Mouse (Mus musculus): ENCODE measurements at regions not wholly inside any gene's neighbourhood (a gene's known extent, or its start where the extent isn't known, plus 50 kb on each side); places are given as distances from the start of the nearest gene placed in this dataset.
A peak's percentile ranks its signal among the peaks of the same experiment; 100 is the strongest.

DNA sequence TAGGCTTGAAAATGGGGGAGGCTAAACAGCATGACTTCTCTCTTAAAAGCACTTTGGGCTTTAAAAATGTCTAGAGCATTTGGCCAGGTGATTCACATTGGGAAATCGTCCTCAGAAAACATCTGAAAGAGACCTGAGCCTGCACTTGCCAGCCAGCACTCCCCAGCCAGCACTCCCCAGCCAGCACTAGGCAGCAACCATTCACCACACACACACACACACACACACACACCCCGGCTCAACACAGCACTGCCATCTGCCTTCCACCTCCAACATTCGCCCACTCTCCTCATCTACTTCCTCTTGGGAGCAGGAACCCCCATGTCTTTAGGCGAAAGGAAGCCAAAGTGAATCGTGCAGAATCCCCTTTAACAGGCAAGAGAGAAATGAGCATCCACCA, 85.4 kb downstream of the Atp23 start:
- peak; percentile 87 for DNase-seq (ENCODE audit: low read depth, low spot score)

DNA sequence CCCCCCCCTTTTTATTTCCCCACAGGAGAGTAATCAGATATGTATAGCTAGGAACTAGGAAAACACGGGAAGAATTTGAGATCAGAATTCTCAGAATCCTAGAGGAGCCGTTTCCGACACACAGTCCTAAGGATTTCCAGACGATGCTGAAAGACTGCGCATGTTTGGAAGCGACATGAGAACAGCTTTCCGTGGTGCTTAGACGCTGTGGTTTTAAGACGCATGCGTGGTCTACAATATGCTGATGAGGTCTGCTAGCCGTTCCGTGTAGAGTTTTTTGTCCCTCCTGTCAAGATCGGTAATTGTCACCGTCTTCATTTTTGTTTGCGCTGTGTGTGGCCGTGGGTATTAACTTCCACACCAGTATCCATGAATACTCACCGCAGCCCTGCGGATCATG, 86.2 kb downstream of the Atp23 start:
- DNase-seq (ENCODE audit: low read depth, low spot score): peak; percentile 66

DNA sequence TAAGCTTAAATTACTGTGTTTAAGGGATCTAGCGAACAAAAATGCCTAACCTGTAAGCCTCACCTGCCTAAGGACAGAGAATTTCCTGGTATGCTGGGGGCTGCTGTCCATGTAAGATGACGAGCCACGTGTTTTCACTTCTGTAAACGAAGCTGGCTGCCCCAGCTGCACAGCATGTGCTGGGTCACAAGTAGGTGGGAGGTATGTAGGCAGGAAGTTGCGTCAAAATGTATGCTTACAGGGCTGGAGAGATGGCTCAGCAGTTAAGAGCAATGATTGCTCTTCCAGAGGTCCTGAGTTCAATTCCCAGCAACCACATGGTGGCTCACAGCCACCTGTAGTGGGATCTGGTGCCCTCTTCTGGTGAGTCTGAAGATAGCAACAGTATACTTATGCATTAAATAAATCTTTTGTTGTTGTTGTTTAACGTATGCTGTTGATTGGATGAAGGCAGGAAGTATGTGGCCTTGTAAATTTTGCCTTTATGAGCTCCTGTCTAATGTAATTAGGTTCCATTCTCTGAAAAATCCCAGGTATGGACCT, 88.0 kb downstream of the Atp23 start:
- DNase-seq (ENCODE audit: low read depth, low spot score): no peak

DNA sequence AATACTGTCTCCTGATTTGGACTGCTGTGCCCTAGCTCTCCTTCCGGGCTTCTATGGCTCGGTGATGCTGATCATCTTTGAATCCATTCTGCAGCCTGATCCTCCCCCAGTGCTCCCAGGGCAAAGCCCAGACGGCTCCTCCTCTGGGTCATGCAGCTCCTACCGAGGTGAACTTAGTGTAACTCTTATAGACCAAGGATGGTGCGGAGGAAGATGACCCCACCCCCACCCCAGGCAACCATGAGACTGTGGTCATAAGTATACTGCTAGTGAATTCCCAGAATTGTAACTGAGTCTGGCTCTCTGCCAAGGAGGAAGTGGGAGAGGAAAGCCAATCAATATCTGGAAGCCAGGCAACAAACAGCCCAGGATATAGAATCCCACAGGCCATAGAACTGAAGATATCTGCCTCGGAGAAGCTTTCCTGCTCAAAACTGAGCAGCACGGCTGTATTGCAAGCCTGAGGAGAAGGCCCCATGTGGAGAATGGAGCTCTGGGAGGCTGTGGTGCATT, 88.9 kb downstream of the Atp23 start:
- no peak for DNase-seq (ENCODE audit: low read depth, low spot score)

DNA sequence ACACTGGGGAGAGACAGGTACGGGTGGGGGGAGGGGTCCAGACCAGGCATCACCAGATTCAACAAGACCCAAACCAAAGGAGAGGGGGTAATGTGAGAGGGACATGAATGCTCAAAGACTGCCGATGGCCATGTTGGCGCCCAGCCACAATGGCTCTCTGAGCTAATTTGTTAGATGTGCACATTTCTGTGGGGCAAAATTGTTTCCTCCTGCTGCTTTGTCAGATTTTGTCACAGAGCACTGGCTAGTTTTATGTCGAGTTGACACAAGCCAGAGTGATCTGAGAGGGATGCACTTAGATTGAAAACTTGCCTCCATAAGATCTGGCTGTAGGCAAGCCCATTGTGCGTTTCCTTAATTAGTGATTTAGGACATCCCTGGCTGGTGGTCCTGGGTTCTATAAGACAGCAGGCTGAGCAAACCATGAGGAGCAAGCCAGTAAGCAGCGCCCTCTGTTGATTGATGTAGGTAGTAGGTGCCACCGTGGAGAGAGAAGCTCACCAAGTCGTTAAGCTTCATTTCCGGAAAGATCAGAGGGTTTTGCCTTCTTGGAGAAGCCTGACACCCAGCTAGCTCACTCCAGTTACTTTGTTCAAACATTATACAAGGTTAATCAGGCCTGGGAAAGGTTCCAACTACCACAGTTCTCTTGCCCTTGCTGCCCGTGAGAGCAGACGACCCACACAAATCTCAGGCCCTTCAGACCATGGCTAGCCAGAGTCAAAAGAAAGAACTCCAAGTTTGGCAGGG, 90.6 kb downstream of the Atp23 start:
- no peak for DNase-seq (ENCODE audit: low read depth, low spot score)

DNA sequence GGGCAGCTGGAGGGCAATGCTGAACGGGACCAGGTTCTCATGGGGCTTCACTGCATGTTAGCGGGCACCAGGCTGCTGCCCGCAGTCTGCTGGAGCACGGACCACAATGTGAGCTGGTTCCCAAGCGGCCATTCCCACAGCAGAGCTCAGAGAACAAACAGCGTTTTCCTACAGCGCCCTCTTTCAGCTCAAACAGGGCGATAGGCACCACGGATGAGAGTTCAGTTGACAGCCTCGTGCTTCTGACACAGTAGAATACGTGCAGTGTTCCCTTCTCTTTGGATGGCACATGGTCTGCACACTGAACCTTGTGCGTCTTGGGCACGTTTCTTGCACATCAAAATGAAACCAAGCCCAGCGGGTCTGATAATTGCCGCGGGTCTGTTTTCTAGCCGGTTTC, 91.6 kb downstream of the Atp23 start:
- peak; percentile 81 for DNase-seq (ENCODE audit: low read depth, low spot score)

DNA sequence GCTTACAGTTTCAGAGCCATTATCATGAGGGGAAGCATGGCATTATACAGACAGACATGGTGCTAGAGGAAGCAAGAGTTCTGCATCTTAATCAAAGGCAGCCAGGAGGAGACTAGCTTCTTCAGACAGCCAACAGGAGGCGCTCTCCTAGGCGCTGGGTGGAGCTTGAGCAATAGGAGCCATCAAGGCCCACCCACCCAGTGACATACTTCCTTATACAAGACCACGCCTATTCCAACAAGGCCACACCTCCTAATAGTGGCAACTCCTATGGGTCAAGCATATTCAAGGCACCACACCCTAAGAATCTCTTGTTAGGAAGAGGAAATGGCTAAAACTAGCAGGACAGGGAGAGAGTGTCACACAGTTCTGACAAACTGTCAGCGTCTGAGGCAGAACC, 94.3 kb downstream of the Atp23 start:
- DNase-seq (ENCODE audit: low read depth, low spot score): no peak

DNA sequence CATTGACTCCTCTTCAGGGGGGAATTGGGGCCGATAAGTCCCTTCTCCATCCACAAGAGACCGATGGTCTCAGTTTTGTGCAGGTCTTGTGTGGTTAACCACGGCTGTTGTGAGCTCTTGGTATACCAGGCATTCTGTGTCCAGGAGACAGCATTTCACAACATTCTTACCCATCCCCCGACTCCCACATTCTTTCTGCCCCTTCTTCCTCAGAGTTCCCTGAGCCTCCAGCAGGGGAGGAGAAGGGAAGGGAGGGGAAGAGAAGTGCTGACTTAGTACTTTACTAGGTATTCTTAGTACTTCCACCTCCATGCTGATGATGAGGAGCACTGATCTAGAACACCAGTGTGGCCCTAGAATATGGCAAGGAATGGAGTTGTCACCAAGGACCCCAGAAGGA, 98.4 kb downstream of the Atp23 start:
- no peak for DNase-seq (ENCODE audit: low read depth, low spot score)

DNA sequence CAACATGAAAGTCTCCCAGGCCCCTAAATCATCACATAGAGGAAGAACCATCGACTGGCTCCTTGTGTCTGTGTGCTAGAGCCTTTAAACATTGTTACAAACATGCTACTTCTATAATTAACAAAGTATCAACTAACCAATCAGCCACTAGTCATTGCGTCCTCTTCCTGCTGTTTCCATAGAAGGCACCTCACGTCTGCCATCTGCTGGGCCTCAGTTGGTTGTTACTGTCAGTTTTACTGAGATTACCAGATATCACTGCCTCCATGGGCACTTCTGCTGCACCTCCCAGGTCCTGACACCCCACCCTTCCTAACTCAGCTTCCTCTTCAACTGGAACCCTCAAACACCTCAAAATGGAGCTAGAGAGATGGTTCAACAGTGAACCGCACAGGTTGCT, 101.8 kb downstream of the Atp23 start:
- peak; percentile 14 for DNase-seq (ENCODE audit: low read depth, low spot score)

DNA sequence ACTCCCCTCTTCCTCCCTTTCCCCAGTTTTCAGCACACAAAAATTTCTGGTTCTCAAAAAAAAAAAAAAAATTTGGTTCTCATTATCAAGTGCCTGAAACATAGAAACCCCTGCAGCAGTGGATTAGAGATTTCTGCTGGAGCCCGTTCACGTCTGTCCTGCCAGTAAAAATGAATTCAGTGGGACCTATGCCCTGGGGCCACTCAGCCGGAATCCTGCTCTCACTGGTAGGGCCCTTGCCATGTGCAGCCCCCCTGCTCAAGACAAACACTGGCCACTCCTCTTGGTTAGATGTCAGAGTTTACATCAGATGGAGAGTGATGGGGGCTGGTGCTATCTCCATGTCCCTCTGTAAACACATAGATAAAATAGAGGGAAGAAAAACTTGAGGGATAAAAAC, 108.0 kb downstream of the Atp23 start:
- no peak for DNase-seq (ENCODE audit: low read depth, low spot score)

DNA sequence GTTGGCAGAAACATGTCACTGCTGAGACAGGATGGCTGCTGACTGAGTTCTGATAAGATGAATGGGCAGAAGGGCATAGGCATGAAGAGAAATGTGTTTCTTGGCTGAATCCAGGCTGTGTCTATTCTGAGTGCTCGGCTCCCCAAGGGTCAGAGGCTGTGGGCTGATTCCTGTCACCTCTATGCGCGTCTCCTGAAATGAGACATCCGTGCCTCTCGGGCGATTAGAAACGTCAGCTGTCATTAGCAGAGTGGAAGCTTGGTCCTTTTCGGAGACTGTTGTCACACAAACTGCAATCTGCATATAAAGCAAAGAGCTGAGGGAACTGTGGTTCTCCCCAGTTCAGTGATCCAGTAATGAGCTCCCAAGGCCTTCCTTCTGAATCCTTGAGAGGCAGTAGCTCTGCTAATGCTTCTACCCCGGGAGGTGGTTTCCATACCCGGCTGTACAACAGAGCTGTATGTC, 108.8 kb downstream of the Atp23 start:
- no peak for DNase-seq (ENCODE audit: low read depth, low spot score)

DNA sequence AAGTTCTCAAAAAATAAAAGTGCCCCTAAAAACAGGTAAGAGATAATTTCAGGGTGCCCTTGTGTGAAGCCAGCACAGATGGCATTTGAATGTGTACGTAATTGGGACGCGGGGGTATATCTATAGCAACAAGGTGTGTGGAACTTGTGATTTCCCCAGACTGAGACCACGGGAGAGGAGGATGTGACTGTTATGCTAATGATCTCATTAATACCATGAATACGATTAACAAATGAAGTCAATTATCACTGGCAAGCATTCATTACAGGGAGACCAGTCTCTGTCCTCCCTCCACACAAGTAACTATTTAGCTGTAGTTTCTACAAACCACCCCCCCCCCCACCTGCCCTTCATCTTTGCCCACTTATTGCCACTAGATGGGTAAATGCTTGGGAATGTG, 112.9 kb downstream of the Atp23 start:
- DNase-seq (ENCODE audit: low read depth, low spot score): no peak

DNA sequence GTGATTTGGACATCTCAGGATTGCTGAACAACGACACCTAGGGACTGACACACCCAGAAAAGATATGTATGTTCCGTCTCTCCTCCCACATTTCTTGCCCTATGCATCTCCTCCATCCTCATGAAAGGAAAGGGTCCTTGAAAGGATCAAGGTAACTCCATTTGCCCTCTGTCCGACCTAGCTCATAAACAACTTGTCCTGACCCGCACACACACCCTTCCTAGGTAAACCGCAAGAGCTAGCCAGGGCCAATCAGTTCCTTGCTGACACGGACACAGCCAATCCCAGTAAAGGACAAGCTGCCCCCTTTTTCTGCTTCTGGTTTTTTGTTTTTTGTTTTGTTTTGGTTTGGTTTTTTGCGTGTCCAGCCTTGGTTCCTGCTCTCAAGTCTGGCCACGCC, 118.0 kb downstream of the Atp23 start:
- DNase-seq (ENCODE audit: low read depth, low spot score): no peak

DNA sequence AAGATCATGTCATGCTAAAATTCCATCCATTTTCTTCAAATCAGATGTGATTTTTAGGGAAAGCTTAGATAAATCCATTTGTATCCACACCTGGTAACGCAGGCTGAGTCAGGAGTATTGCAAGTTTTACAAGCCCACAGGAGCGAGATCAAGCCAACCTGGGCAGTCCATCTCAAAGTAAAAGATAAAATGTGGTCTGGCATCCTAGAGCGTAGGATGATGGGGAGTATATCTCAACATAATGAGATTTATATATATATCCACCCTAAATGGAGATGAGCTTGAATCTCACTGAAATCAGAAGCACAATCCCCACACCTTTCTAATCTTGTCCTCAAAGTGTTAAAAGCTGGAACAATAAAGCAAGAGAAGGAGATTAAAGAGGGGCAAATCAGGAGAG, 124.6 kb downstream of the Atp23 start:
- DNase-seq (ENCODE audit: low read depth, low spot score): peak; percentile 25

DNA sequence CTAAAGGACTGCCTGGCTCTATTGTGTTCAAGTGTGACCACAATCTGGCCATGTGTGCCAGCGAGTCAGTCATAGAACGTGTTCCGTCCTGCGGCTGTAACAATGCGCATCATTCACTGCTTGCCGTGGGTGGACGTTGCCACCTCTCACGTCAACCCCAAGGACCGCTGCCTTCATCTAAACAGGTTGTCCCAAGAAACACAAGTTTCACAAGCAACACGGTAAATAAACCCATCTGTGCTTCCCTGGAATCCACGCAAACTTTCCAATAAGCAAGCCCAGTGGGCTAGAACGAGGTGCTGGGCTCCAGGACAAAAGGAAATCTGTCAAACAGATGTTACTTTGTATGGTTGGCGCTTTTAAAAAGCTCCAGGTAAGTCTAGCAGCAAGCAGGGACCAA, 125.2 kb downstream of the Atp23 start:
- no peak for DNase-seq (ENCODE audit: low read depth, low spot score)

DNA sequence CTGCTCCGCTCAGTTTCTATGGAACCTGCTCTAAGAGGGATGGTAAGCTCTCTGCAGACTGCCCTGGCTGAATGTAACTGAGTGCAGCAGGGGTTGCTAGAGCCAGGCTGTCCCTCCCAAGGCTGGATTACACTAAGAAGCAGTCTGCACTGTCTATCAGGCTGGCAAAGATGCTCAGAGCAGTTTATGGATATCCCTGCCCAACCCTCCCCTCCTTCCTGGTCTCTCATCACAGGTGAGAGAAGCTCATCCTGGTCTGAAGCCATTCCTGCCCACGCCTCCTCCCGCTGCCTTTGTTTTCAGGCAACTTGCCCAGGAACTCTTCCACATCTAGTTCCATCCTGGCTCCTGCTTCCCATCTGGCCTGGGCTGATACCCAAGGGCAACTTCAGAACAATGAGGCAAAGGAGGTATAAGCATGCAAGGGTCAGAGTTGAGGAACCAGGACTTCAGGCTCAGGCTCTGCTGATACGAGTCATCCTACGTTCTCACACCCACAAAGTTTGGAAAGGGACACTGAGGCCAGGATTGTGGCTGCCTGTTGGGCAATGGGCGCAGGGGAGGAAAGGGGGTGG, 130.6 kb downstream of the Atp23 start:
- DNase-seq (ENCODE audit: low read depth, low spot score): peak; percentile 22

DNA sequence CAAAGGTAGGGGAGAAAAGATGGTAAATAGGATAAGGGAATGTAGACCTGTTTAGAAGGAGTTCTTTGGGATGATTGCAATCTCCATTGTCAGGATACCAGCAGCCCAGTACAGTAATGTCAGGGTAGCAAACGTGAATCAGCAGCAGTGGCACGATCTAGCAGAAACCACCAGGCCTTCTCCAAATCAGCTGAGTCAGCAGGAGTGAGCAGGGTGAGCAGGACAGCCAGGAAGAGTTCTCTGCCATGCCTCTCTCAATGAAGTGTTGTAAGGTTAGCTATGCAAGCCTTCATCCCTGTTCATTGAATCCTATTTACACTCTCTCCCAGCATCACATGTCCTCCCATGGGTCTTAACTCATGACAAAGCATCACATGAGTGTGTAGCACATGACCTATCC, 135.5 kb downstream of the Atp23 start:
- DNase-seq (ENCODE audit: low read depth, low spot score): no peak

DNA sequence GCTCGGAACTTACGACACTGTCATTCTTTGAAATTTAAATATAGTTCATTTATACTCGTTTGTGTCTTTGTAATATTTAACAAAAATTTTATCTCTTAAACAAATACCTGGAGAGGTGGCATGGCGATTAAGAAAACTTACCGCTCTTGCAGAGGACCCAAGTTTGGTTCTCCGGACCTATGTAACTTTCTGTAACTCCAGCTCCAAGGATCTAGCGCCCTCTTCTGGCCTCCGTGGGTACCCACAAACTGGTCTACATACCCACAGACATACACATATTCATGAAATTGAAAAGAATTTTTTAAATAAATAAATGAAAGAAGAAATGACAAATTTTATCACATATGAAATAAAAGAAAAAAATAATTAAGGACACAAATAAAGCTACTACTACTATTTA, 136.4 kb downstream of the Atp23 start:
- DNase-seq (ENCODE audit: low read depth, low spot score): no peak

DNA sequence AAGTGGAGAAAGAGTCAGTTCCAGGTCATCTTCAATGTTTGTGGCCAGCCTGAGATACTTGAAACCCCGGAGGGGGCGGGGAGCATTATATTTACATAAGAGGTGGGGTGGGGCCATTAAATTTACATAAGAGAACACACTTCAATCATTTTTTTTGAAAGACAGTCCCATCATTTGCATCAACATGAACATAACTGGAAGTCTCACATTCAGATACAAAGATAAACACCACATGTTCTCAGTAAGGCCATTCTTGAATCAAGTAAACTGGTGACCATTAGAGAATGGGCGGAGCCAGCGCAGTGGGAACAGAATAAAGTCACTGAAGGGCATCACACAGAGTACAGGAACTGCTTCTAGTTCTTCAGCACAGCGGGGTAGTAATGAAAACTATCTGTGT, 137.2 kb downstream of the Atp23 start:
- DNase-seq (ENCODE audit: low read depth, low spot score): no peak

DNA sequence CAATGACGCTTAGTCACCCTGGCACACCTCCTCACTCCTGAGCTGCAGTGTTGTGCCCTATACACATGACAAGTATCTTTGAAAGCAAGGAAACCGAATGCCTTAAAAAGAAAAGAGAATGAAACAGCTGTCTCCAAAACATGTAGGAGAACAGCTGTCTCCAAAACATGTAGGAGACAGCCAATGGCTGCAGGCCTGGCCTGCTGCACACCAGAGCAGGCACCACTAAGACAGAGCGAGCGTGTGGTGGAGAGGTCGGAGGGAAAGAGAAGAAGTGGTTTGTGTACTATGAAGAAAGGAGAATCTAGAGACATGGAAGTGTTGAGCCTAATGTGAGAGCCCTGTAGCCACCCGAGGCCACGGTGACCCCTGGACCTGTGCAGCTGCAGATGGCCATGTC, 142.5 kb downstream of the Atp23 start:
- DNase-seq (ENCODE audit: low read depth, low spot score): peak; percentile 25

DNA sequence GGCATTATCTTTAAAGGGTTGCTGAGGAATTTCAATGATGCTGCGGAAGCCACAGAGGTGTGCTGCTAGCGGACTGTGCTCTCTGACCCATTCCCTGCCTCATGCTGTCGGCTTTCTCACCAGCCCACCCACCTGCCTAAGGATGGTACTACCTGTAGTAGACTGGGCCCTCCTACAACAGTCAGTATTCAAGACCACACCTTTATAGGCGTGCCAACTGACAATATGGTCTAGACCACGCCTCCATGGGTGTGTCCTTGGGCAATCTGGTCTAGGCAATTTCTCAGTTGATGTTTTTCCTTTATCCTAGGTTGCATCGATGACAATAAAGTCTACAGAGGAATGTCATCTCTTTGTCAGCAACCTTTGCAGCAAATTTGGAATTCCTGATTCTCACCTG, 148.0 kb downstream of the Atp23 start:
- DNase-seq (ENCODE audit: low read depth, low spot score): no peak

DNA sequence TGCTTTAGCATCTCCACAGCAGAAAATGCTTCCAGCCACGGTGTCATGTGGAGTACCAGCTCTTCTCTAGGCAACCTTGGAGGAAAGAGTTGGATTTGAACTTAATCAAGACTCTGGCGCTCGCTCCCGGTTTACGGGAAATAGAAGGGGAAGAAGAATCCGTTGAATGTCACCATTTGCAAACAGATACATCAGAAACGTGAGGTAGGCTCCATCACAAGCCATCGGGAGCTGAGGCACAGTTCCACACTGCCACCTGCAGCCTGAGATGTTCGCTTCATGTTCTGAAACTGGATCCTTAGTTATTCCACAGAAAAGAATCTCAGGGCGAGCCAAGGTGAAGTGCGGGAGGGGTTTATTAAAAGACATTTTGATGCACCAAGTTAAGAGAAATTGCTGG, 148.5 kb downstream of the Atp23 start:
- peak; percentile 79 for DNase-seq (ENCODE audit: low read depth, low spot score)

Measured in brain, adult 2 months (tissue).